Mouse (Mus musculus) embryo, embryonic 10 days (tissue): ENCODE data around the gene Col28a1.
"Not testable (repeated sequence)": the region's sequence is repeated elsewhere in the genome, so short reads cannot be mapped to it uniquely, and the experiment has no call there.

ENCODE experiments used
- DNase-seq: peaks from one replicate; pipeline ENCODE4 v3.0.0-alpha.2; 2015; ENCODE audit warnings: low spot score

Col28a1 gene

GRCm38 (mm10) chr6:8023527-8023926 is 168.9 kb downstream of the Col28a1 start:
- DNase-seq: no peak

- no peak for DNase-seq
Measured at GRCm38 (mm10) chr6:7994736-7995135, 197.7 kb downstream of the Col28a1 start.

DNA sequence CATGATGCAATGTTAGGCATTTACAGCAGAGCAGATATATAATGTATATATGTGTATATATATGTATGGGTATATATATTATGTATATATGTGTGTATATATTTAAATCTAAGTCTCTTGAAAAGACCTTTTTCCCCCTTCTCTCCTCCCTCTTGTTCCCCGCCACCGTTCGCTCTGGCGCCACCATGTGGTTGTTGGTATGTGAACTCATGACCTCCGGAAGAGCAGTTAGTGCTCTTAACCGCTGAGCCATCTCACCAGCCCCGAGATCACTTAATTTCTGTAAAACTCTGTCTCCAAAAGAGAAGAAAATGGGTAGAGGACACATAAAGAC is 208.8 kb downstream of the Col28a1 start:
- peak; percentile 81 for DNase-seq

- not testable (repeated sequence) for DNase-seq
Measured at GRCm38 (mm10) chr6:7982958-7983645, 209.3 kb downstream of the Col28a1 start.

GRCm38 (mm10) chr6:7971020-7971760 is 221.2 kb downstream of the Col28a1 start:
- DNase-seq: no peak

- no peak for DNase-seq
Measured at GRCm38 (mm10) chr6:7969376-7969775, 223.0 kb downstream of the Col28a1 start.

- no peak for DNase-seq
Measured at GRCm38 (mm10) chr6:7965833-7966522, 226.4 kb downstream of the Col28a1 start.

DNA sequence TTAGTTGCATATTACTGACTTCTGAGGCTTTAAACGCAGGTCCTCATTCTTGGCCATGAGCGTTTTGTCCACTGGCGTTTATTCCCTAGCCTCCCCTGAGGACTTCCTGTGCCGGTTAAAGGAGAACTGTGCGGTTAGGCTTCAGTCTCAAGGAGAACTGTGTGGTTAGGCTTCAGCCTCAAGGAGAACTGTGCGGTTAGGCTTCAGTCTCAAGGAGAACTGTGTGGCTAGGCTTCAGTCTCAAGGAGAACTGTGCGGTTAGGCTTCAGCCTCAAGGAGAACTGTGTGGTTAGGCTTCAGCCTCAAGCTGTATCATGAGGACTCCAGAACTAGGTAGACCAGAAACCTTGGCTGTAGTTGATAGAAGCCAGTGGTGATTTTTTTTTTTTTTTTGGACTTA is 229.7 kb downstream of the Col28a1 start:
- DNase-seq: no peak

DNA sequence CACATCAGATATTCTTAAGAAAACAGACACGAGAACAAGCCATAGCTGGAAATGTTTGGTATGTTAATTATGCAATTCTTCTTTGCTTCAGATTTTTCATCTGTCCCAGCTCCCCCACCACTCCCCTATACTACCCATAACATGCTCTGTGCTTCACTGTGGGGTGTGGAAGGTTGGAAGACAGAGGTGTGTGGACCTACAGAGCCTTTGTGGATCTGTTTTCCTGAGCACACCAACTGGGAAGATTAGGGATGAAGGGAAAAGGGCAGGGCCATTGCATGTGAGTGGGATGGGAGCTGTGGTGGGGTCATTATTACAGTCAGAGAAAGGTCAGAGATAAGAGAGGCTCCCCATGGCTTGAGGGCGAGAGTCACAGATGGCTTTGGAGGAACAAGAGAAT is 240.2 kb downstream of the Col28a1 start:
- DNase-seq: no peak

GRCm38 (mm10) chr6:7951778-7952177 is 240.6 kb downstream of the Col28a1 start:
- DNase-seq: no peak
